Comparison of ENCODE assay signal across 8 mouse cellular contexts in genomic region chr8:120520707-120521590, GRCm38 (mm10).
DNase-seq lines count a peak whose midpoint lies in the region; ATAC-seq lines count a peak whose summit lies in the region.

No protein-coding gene starts in this region.

- H3K27ac ChIP-seq in embryonic facial prominence, embryonic 12.5 days: peak overlapping the region; percentile 50; the same call in 1 of the 2 replicates
- peak overlapping the region; percentile 92 for H3K27ac ChIP-seq in hindbrain, embryonic 12.5 days

- H3K4me3 ChIP-seq in embryonic facial prominence, embryonic 12.5 days: no peak overlapping the region
- no peak overlapping the region for H3K4me3 ChIP-seq in hindbrain, embryonic 12.5 days

- H3K36me3 ChIP-seq in embryonic facial prominence, embryonic 12.5 days: no peaks in the 10 kb centered on the region
- no peaks in the 10 kb centered on the region for H3K36me3 ChIP-seq in hindbrain, embryonic 12.5 days

- peaks cover 68% of the 10 kb centered on the region for H3K4me1 ChIP-seq in embryonic facial prominence, embryonic 12.5 days
- H3K4me1 ChIP-seq in hindbrain, embryonic 12.5 days: peaks cover 98% of the 10 kb centered on the region

- no peaks in the 10 kb centered on the region for H3K27me3 ChIP-seq in embryonic facial prominence, embryonic 12.5 days
- H3K27me3 ChIP-seq in hindbrain, embryonic 12.5 days: no peaks in the 10 kb centered on the region

- H3K4me2 ChIP-seq in embryonic facial prominence, embryonic 12.5 days (replicated peaks): no peak overlapping the region
- peak overlapping the region; percentile 14 for H3K4me2 ChIP-seq in hindbrain, embryonic 12.5 days (replicated peaks)

- 12% methylated on average over 20 of the region's 20 CpGs for WGBS in embryonic facial prominence, embryonic 12.5 days
- 11% methylated on average over 19 of the region's 20 CpGs for WGBS in hindbrain, embryonic 12.5 days

- H3K9me3 ChIP-seq in embryonic facial prominence, embryonic 12.5 days: no peaks in the 10 kb centered on the region
- no peaks in the 10 kb centered on the region for H3K9me3 ChIP-seq in hindbrain, embryonic 12.5 days (replicated peaks)

- DNase-seq in right cerebral cortex, postnatal 10 days (ENCODE audit: low spot score in 2 of 2): peak; percentile 71 to 76
- no peak for DNase-seq in right cerebral cortex, postnatal 25 days
- DNase-seq in lung, postnatal 36 days: peak; percentile 55
- DNase-seq in adrenal gland, postnatal 4 days (ENCODE audit: low spot score in 2 of 2): no peak
- DNase-seq in adrenal gland, postnatal 36 days: no peak
- no peak for DNase-seq in right cerebral cortex, postnatal 14 days

- no peak overlapping the region; the same call in 1 of the 2 replicates for H3K9ac ChIP-seq in embryonic facial prominence, embryonic 12.5 days
- peak overlapping the region; percentile 39 for H3K9ac ChIP-seq in hindbrain, embryonic 12.5 days

- no peak for ATAC-seq in embryonic facial prominence, embryonic 12.5 days (ENCODE audit: insufficient number of reproducible peaks, insufficient read depth, low FRiP score, low TSS enrichment)
- peak; percentile 82 for ATAC-seq in hindbrain, embryonic 12.5 days (ENCODE audit: low FRiP score)

Comparison
In these comparisons a context has a peak if more than half of its experiments do, and no peak if none do; other contexts are left out.
1. DNase-seq: peak in right cerebral cortex, postnatal 10 days (2 of 2) and lung, postnatal 36 days (single experiment); none in right cerebral cortex, postnatal 25 days (single experiment), adrenal gland, postnatal 4 days (0 of 2), adrenal gland, postnatal 36 days (0 of 2) and right cerebral cortex, postnatal 14 days (single experiment).